Mouse (Mus musculus): ENCODE results near the gene Actl7a. TPM values are rescaled to one million over a fixed set of nuclear protein-coding genes. Genes with fewer than 3 reads are reported as not detected.

The Actl7a gene
- total RNA-seq (2023) = not detected

DNA sequence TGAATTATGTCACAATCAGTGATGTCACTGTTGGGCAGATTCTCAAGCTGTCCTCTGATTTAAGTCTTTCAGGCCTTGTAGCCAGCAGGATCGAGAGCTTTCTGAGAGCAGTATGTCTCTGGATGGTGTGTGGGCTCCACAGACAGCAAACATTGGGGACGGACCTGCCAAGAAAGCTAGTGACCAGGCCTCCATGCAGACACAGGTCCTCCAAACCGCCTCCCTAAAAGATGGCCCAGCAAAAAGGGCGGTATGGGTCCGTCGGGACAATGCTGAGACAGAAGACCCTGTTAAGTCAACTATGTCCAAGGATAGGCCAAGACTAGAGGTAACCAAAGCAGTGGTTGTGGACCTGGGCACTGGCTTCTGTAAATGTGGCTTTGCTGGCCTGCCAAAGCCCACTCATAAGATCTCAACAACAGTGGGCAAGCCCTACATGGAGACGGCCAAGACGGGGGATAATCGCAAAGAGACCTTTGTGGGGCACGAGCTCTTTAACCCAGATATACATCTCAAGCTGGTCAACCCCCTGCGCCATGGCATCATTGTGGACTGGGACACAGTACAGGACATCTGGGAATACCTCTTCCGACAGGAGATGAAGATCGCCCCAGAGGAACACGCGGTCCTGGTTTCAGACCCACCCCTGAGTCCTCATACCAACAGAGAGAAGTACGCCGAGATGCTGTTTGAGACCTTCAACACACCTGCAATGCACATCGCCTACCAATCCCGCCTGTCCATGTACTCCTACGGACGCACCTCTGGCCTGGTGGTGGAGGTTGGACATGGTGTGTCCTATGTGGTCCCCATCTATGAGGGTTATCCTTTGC is at the start of gene Actl7a:
Gene Actl7a, plus strand, starts transcription at position 51 of the 833 bp plus-strand sequence.

DNA sequence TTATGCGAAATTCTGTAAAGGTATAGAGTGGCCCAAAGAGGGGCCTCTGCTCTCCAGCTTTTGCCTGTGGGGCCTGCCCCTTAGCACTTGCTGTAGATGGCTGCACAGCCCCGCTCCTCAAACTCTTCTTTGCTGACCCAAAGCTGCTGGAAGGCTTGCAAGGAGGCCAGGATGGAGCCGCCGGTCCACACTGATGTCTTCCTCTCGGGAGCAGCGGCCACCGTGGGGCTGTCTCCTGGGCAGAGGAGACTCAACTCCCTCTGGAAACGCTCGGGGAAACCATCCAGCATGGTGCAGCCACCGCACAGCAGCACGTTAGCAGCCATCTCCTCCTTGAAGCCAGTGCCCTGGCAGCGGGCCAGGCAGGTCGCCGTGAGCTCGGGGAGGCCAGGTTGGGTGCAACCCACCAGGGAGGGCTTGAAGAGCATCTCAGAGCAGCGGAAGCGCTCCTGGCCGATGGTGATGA is 3.2 kb upstream of the Actl7a start, which contains the start of gene Gm26657:
Gene Gm26657, plus strand, starts transcription at position 51 of the 466 bp plus-strand sequence.

DNA sequence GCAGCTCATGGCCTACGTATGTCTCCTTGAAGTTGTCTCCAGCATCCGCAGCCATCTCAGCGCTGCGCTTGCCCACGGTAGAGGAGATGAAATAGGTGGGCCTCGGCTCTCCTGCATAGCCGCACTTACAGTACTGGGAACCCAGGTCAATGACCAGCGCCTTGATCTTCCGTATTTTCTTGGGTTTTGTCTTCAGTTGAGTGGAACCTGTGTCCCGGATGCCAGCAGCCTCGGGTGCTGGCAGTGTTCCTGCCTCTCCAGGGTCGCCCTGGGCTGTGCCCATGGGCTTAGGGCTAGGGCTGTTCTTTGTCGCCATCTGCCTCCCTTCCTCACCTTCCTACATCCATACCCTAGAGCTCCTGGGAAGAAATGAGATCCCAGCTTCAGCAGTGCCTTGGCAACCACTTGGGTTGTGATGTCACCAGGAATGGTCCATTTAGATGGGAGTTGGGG is 2.1 kb upstream of the Actl7a start, which contains the start of gene Actl7b:
Gene Actl7b, minus strand, starts transcription at position 403 of the 453 bp plus-strand sequence.

Other genes starting within 250 kb of the Actl7a start
- not detected for gene Gm26657, start 3.3 kb upstream of the Actl7a start, total RNA-seq (2023)
- 1 to 10 TPM in 1 of 2 experiments, under 1 TPM in 1; 0.94 to 1.3 TPM for gene Actl7b, start 2.0 kb upstream of the Actl7a start, total RNA-seq (2023)
- gene Elp1, start 58.9 kb downstream of the Actl7a start, total RNA-seq (2023) = 10 to 100 TPM; 64.7 to 76.2 TPM
- 1 to 10 TPM; 7.6 to 8.9 TPM for gene Fam206a, start 58.9 kb downstream of the Actl7a start, total RNA-seq (2023)
- gene Ctnnal1, start 121.8 kb downstream of the Actl7a start, total RNA-seq (2023) = 1 to 10 TPM; 2.0 to 2.7 TPM
- gene Tmem245, start 204.0 kb downstream of the Actl7a start, total RNA-seq (2023) = 10 to 100 TPM; 15.9 to 16.9 TPM
- gene Frrs1l, start 247.0 kb downstream of the Actl7a start, total RNA-seq (2023) = not detected